Mouse (Mus musculus) ES-E14 (cell line): Measurements from ENCODE around the gene Selenow.

Experiments
- CHD2 ChIP-seq: IDR thresholded peaks from 2 replicates; pipeline ENCODE4 v1.6.1; 2014; ENCODE audit warnings: mild to moderate bottlenecking, low read depth, low read length, inconsistent platforms
- HCFC1 ChIP-seq: IDR thresholded peaks from 2 replicates; pipeline ENCODE4 v1.6.1; 2012; ENCODE audit warnings: low read length, inconsistent platforms, borderline replicate concordance; ENCODE audit not compliant: insufficient read depth
- MAFK ChIP-seq: IDR thresholded peaks from 2 replicates; pipeline ENCODE4 v1.6.1; 2014; ENCODE audit warnings: mild to moderate bottlenecking, low read depth, low read length, inconsistent platforms; ENCODE audit not compliant: insufficient read depth
- ZC3H11A ChIP-seq: IDR thresholded peaks from 2 replicates; pipeline ENCODE4 v1.6.1; 2012; ENCODE audit warnings: low read depth, mild to moderate bottlenecking, inconsistent platforms, low read length, borderline replicate concordance
- ZNF384 ChIP-seq: IDR thresholded peaks from 2 replicates; pipeline ENCODE4 v1.6.1; 2012; ENCODE audit warnings: low read depth, low read length, inconsistent platforms

- no peak for TF ChIP-seq CHD2
- TF ChIP-seq ZC3H11A, result no peak
- TF ChIP-seq HCFC1, result no peak
- no peak for TF ChIP-seq MAFK
- TF ChIP-seq ZNF384, result no peak
These were observed 14.1 kb downstream of the Selenow start for GRCm38 (mm10) chr7:15907971-15908590.
